ENCODE assay signal across 5 mouse cellular contexts in genomic region chr13:55695989-55696388, GRCm38 (mm10). TPM values are rescaled to one million over a fixed set of nuclear protein-coding genes. Genes with fewer than 3 reads are reported as not detected.
DNase-seq lines count a peak whose midpoint lies in the region; ATAC-seq and TF ChIP-seq lines count a peak whose summit lies in the region.
"Not testable (repeated sequence)": the region's sequence is repeated elsewhere in the genome, so short reads cannot be mapped to it uniquely, and the experiment has no call there.

No protein-coding gene starts in this region.

- not testable (repeated sequence) for H3K9me3 ChIP-seq in ES-E14 (ENCODE audit: control insufficient read depth, insufficient read depth, low read depth, low read length); liver, embryonic 11.5 days (ENCODE audit: control insufficient read depth, low read length); megakaryocyte, embryonic 14.5 days

- TF ChIP-seq POLR2A in bone marrow macrophage, adult 2 months (IDR thresholded peaks at IDR 0.05; ENCODE audit: borderline replicate concordance, low read depth, low read length), result not testable (repeated sequence)

- not testable (repeated sequence) for ATAC-seq in liver, embryonic 11.5 days (replicated peaks; ENCODE audit: low FRiP score)

- H3K4me2 ChIP-seq in liver, embryonic 11.5 days, result peak overlapping the region; percentile 19; the same call in 1 of the 2 replicates

- H3K4me3 ChIP-seq in ES-E14 (ENCODE audit: insufficient read depth in 1 of 2, low read depth in 1 of 2, low read length in 2 of 2, poor library complexity in 1 of 2, severe bottlenecking in 1 of 2); bone marrow macrophage, adult 2 months (ENCODE audit: insufficient read depth, low read length); liver, embryonic 11.5 days (ENCODE audit: low read depth, low read length): not testable (repeated sequence)
- peak overlapping the region; percentile 40 for H3K4me3 ChIP-seq in megakaryocyte, embryonic 14.5 days (replicated peaks)

- H3K27me3 ChIP-seq in liver, embryonic 11.5 days (replicated peaks; ENCODE audit: control insufficient read depth, insufficient read depth, low read length); megakaryocyte, embryonic 14.5 days (replicated peaks): not testable (repeated sequence)

- H3K4me1 ChIP-seq in ES-E14 (ENCODE audit: control insufficient read depth in 2 of 2, insufficient read depth in 2 of 2, low read length in 2 of 2, poor library complexity in 1 of 2), result peaks cover 4 to 15% of the 10 kb centered on the region in 2 experiments; a peak in 2 of 4 replicates
- H3K4me1 ChIP-seq in bone marrow macrophage, adult 2 months (ENCODE audit: control insufficient read depth, insufficient read depth, low read length), result peaks cover 13% of the 10 kb centered on the region
- H3K4me1 ChIP-seq in liver, embryonic 11.5 days (replicated peaks; ENCODE audit: control insufficient read depth, insufficient read depth, low read length), result peaks cover 14% of the 10 kb centered on the region
- H3K4me1 ChIP-seq in megakaryocyte, embryonic 14.5 days, result peaks cover 53% of the 10 kb centered on the region

- in situ Hi-C loops in ES-E14 (cut with MboI; ENCODE audit: low sequenced_read_pairs in 2 of 2, unreplicated experiment in 2 of 2), result not testable (repeated sequence)

- not testable (repeated sequence) for H3K9ac ChIP-seq in ES-E14 (ENCODE audit: insufficient read depth, low read depth, low read length, poor library complexity, severe bottlenecking); liver, embryonic 11.5 days (ENCODE audit: low read depth, low read length)

- not testable (repeated sequence) for TF ChIP-seq CTCF in bone marrow macrophage, adult 2 months (IDR thresholded peaks at IDR 0.05; ENCODE audit: low read depth, low read length)

- not testable (repeated sequence) for DNase-seq in ES-E14 (ENCODE audit: low read depth, low spot score); liver, embryonic 11.5 days (ENCODE audit: low spot score)
- peak; percentile 50 for DNase-seq in MEL-GATA-1-ER (ENCODE audit: extremely low read depth, low read depth)

- peaks cover 10% of the 10 kb centered on the region for H3K36me3 ChIP-seq in ES-E14 (ENCODE audit: control insufficient read depth, insufficient read depth, low read length, poor library complexity, severe bottlenecking)
- peaks cover 22% of the 10 kb centered on the region for H3K36me3 ChIP-seq in liver, embryonic 11.5 days (ENCODE audit: control insufficient read depth, insufficient read depth, low read length)
- peaks cover 37% of the 10 kb centered on the region for H3K36me3 ChIP-seq in megakaryocyte, embryonic 14.5 days (replicated peaks; ENCODE audit: low read length)

- not testable (repeated sequence) for H3K27ac ChIP-seq in ES-E14 (ENCODE audit: insufficient read depth, low read depth, low read length, poor library complexity, severe bottlenecking); liver, embryonic 11.5 days (ENCODE audit: low read depth, low read length)
- peak overlapping the region; percentile 12; the same call in 1 of the 2 replicates for H3K27ac ChIP-seq in bone marrow macrophage, adult 2 months (ENCODE audit: insufficient read depth, low read depth, low read length)

- 83% methylated on average over 1 of the region's 3 CpGs for WGBS in liver, embryonic 11.5 days

TF ChIP-seq in ES-E14, 5 proteins besides CTCF, POLR2A, EP300 and RAD21:
- TF ChIP-seq ZNF384 (IDR thresholded peaks at IDR 0.05; ENCODE audit: low read depth, low read length), result peak; percentile 57; the same call in 1 of the 2 replicates

RNA-seq across cellular contexts. Expression of gene B230219D22Rik, which starts 3.1 kb away (rescaled TPM):
- 32.1 and 40.0 TPM in 2 replicates for total RNA-seq in ES-E14 (2012; rRNA removed)
- 46.8 and 50.4 TPM in 2 replicates for polyA plus RNA-seq in bone marrow macrophage, adult 2 months (2012; ENCODE audit: insufficient read depth, insufficient read length, missing spikeins)
- 39.3 and 42.8 TPM in 2 replicates for polyA plus RNA-seq in liver, embryonic 11.5 days (2014; fragmentation: Nextera tagmentation; extraction: Ambion mirVana)
- polyA plus RNA-seq in megakaryocyte, embryonic 14.5 days (2012; ENCODE audit: insufficient read depth, low replicate concordance), result 1.5 and 4.6 TPM in 2 replicates

RNA-seq across cellular contexts. Expression of gene Txndc15, which starts 18.5 kb away (rescaled TPM):
- total RNA-seq in ES-E14 (2012; rRNA removed), result 56.9 and 61.5 TPM in 2 replicates
- 51.5 and 54.5 TPM in 2 replicates for polyA plus RNA-seq in bone marrow macrophage, adult 2 months (2012; ENCODE audit: insufficient read depth, insufficient read length, missing spikeins)
- polyA plus RNA-seq in liver, embryonic 11.5 days (2014; fragmentation: Nextera tagmentation; extraction: Ambion mirVana), result 49.9 and 50.2 TPM in 2 replicates
- 7.6 and 23.2 TPM in 2 replicates for polyA plus RNA-seq in megakaryocyte, embryonic 14.5 days (2012; ENCODE audit: insufficient read depth, low replicate concordance)

RNA-seq across cellular contexts. Expression of gene Pcbd2, which starts 31.2 kb away (rescaled TPM):
- 9.2 and 10.8 TPM in 2 replicates for total RNA-seq in ES-E14 (2012; rRNA removed)
- polyA plus RNA-seq in bone marrow macrophage, adult 2 months (2012; ENCODE audit: insufficient read depth, insufficient read length, missing spikeins), result 55.0 and 57.0 TPM in 2 replicates
- polyA plus RNA-seq in liver, embryonic 11.5 days (2014; fragmentation: Nextera tagmentation; extraction: Ambion mirVana), result 56.3 and 60.3 TPM in 2 replicates
- 22.4 and 78.2 TPM in 2 replicates for polyA plus RNA-seq in megakaryocyte, embryonic 14.5 days (2012; ENCODE audit: insufficient read depth, low replicate concordance)
